Mouse (Mus musculus) lung, postnatal 10 days (tissue): ENCODE measurements around the gene Prss46.
"Not testable (repeated sequence)": the region's sequence is repeated elsewhere in the genome, so short reads cannot be mapped to it uniquely, and the experiment has no call there.

Experiments used
- DNase-seq: peaks from one replicate; pipeline ENCODE4 v3.0.0; 2021

The Prss46 gene

GRCm38 (mm10) chr9:110844206-110844605 lies at the start of gene Prss46:
Prss46 (plus strand) TSS chr9:110844506.
- DNase-seq, result no peak

- no peak for DNase-seq
Observed at GRCm38 (mm10) chr9:110797013-110797412, 47.3 kb upstream of the Prss46 start.

GRCm38 (mm10) chr9:110797866-110798265 lies 46.4 kb upstream of the Prss46 start, which contains the start of gene Prss42:
Prss42 (plus strand) TSS chr9:110798166.
- DNase-seq, result no peak

GRCm38 (mm10) chr9:110800834-110801479 lies 43.3 kb upstream of the Prss46 start:
- no peak for DNase-seq

GRCm38 (mm10) chr9:110803294-110803693 lies 41.0 kb upstream of the Prss46 start:
- no peak for DNase-seq

DNA sequence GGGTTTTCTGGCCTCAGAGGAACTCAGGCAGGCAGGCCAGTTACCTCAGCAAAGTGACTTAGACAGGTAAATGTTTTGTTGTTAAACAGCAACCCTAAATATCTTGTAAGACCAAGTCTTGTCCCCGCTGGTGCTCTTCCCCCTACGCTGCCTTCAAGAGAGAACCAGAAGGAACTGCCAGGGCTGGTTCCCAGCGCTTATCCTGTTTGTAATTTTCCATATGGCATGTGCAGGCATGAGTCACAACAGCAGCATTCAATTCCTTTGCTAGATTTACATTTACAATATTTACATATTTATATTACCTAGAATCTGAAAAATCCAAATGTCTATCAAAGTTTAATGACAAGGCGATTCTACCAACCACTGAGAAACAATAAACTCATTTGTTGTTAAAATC lies 34.3 kb upstream of the Prss46 start:
- DNase-seq, result no peak

- no peak for DNase-seq
Observed at GRCm38 (mm10) chr9:110813789-110814188, 30.5 kb upstream of the Prss46 start, which contains the start of gene Prss44. Prss44 (plus strand) TSS chr9:110813994.

DNA sequence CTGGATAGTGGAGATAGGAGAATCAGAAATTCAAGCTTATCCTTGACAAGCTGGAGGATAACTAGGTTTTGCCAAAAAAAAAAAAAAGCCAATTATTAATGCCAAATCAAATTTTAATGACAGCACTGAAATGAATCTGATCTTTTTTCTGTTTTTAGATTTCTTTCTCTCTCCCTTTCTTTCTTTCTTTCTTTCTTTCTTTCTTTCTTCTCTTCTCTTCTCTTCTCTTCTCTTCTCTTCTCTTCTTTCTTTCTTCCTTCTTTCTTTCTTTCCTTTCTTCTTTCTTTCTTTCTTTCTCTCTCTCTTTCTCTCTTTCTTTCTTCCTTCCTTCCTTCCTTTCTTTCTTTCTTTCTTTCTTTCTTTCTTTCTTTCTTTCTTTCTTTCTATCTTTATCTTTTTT lies 23.8 kb upstream of the Prss46 start:
- DNase-seq, result not testable (repeated sequence)

GRCm38 (mm10) chr9:110821436-110821835 lies 22.9 kb upstream of the Prss46 start:
- no peak for DNase-seq

DNA sequence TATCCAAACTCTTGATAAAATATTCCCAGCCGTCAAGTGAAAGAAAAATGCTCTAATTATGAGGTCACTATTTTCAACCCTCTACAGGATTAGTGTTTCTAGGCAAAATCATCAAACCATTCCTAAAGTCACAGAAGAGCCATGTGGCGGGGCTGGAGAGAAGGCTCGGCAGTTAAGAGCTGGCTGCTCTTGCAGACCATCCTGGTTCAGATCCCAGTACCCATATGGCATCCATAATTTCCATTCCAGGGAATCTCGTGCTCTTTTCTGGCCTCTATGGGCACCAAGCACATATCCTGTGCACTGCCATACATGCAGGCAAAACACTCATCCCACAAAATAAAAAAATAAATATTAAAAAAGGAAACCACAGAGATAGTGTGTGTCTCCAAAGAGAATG lies 18.9 kb upstream of the Prss46 start:
- DNase-seq, result no peak

GRCm38 (mm10) chr9:110825832-110826231 lies 18.5 kb upstream of the Prss46 start:
- DNase-seq, result no peak

DNA sequence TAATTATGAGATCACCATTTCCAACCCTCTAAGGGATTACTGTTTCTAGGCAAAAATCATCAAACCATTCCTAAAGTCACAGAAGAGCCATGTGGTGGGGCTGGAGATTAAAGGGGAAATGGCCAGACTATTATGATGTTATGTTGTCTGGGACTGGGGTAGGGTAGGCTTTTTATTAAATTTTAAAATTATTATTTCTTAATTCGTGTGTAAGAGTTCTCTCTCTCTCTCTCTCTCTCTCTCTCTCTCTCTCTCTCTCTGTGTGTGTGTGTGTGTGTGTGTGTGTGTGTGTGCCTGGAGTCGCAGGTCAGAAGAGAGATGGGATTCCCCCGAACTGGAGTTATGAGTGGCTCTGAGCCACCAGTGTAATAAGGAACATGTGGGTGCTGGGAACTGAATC lies 17.9 kb upstream of the Prss46 start, which contains the start of gene Prss43:
Gene Prss43, plus strand, starts transcription at position 301 of the 400 bp plus-strand sequence.
- DNase-seq, result no peak

- DNase-seq, result peak; percentile 13
Observed at GRCm38 (mm10) chr9:110833021-110833420, 11.3 kb upstream of the Prss46 start.

GRCm38 (mm10) chr9:110834411-110834810 lies 9.9 kb upstream of the Prss46 start, which contains the start of gene Prss45:
Prss45 (plus strand) TSS chr9:110834588.
- no peak for DNase-seq

- no peak for DNase-seq
Observed at GRCm38 (mm10) chr9:110834961-110835360, 9.3 kb upstream of the Prss46 start.

GRCm38 (mm10) chr9:110836112-110836511 lies 8.2 kb upstream of the Prss46 start:
- DNase-seq, result no peak

DNA sequence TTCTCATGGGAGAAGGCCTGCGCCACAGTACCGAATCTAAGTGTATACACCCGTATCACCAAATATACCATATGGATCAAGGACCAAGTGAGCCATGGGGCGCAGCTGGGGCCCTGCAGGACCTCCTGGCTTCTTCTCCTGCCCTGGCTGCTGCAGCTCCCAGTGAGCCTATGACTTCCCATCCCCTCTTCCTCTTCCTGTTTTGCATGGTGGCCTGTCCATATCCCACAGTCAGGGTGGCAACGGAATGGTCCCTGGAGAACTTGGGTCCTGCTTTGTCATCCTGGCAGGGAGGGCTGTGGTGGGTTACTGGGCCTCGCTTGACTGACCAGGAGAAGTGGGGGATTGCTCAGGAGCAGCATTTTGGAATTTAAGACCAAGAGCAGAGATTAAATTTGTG lies 3.4 kb upstream of the Prss46 start:
- DNase-seq, result no peak

DNA sequence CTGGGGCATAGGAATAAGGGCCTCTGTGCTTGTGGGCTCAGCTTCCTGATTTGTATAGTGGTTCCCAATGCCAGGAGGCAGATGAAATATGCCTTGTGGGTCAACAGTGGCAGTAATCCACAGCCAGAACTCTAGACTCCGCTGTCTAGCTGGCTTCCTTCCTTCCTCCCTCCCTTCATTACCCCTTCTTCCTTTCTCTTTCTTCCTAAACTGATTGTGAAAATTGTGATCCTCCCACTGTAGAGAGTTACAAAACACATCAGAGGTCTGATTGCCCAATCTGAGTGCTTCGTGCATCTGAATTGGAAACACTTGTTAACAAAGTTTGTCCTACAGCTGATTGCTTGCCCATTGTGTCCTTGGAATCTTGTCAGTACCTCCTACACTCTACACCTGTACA lies 2.9 kb upstream of the Prss46 start:
- peak; percentile 29 for DNase-seq

GRCm38 (mm10) chr9:110849162-110849561 lies 4.9 kb downstream of the Prss46 start:
- no peak for DNase-seq

GRCm38 (mm10) chr9:110855903-110856302 lies 11.6 kb downstream of the Prss46 start:
- DNase-seq, result no peak

GRCm38 (mm10) chr9:110856920-110857319 lies 12.6 kb downstream of the Prss46 start:
- DNase-seq, result peak; percentile 40

GRCm38 (mm10) chr9:110857781-110858472 lies 13.6 kb downstream of the Prss46 start, which contains the start of gene Prss50:
Prss50 (plus strand) TSS chr9:110857967.
- DNase-seq, result no peak

GRCm38 (mm10) chr9:110858523-110858922 lies 14.2 kb downstream of the Prss46 start:
- DNase-seq, result no peak

- DNase-seq, result no peak
Observed at GRCm38 (mm10) chr9:110858967-110859596, 14.8 kb downstream of the Prss46 start.
